Mouse (Mus musculus): ENCODE results near the gene Mindy4. TPM values are rescaled to one million over a fixed set of nuclear protein-coding genes. Genes with fewer than 3 reads are reported as not detected.

Gene Mindy4
- total and polyA plus RNA-seq, 2 experiments from 2014 or later: 11.9 to 12.5 TPM

DNA sequence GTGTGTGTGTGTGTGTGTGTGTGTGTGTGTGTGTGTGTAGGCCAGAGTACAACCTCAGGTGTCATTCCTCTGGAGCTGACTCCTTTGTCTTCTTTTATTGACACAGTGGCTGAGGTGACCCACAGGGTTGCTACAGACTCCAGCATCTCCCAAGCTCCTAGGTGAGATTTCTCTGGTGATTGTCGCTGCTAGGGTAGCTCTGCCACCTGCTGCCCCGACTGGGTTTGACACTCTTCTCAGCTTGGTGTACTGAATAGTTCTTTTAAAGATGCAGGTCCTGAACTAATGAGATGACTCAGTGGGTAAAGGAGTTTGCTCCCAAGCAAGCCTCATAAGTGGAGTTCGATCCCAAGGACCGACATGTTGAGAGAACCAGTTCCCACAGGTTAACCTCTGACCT is 31.5 kb upstream of the Mindy4 start:
- Histone ChIP-seq H3K4me3 (ENCODE audit: low read depth, low read length) (no peak overlapping the region), H3K4me2 (ENCODE audit: low read depth) (no peak overlapping the region), H3K9me3 (ENCODE audit: low read length) (no peaks in the 10 kb centered on the region), H3K27me3 (ENCODE audit: insufficient read depth, low read length) (no peaks in the 10 kb centered on the region), H3K4me1 (ENCODE audit: insufficient read depth) (no peaks in the 10 kb centered on the region), H3K36me3 (ENCODE audit: insufficient read depth) (no peaks in the 10 kb centered on the region), H3K9ac (no peak overlapping the region), H3K27ac (ENCODE audit: low read depth, low read length) (no peak overlapping the region)
- 57% methylated on average over 4 of the region's 4 CpGs for WGBS
- peak; percentile 57 for TF ChIP-seq CTCF (IDR thresholded peaks at IDR 0.05; ENCODE audit: low read depth)
- ATAC-seq: peak; percentile 58; the same call in 1 of the 2 replicates
- DNase-seq: peak; percentile 26

GRCm38 (mm10) chr6:55173171-55173570 is 30.0 kb upstream of the Mindy4 start:
- no peak for TF ChIP-seq CTCF (IDR thresholded peaks at IDR 0.05; ENCODE audit: low read depth)
- Histone ChIP-seq H3K4me1 (ENCODE audit: insufficient read depth) (no peaks in the 10 kb centered on the region), H3K27ac (ENCODE audit: low read depth, low read length) (no peak overlapping the region), H3K36me3 (ENCODE audit: insufficient read depth) (no peaks in the 10 kb centered on the region), H3K9me3 (ENCODE audit: low read length) (no peaks in the 10 kb centered on the region), H3K27me3 (ENCODE audit: insufficient read depth, low read length) (no peaks in the 10 kb centered on the region), H3K4me2 (ENCODE audit: low read depth) (no peak overlapping the region), H3K4me3 (ENCODE audit: low read depth, low read length) (no peak overlapping the region), H3K9ac (no peak overlapping the region)
- no peak for ATAC-seq
- WGBS: 61% methylated on average over 10 of the region's 10 CpGs
- DNase-seq: no peak

DNA sequence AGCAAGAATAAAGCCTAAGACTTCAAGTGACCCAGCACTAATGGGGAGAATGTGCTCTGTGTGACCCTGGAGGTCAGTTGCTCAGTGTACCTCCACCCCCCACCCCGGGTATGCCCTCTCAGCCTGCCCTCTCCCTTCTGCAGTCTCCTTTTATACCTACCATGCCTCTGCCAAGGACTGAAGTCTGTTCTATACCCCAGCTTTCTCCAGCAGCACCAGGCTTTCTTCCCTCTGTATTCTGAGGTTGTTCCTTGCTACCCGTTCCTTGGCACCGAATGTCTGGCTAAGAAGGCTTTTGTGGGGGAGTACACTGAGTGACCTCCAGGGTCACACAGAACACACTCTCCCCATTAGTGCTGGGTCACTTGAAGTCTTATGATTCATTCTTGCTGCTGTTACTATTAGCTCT is 29.2 kb upstream of the Mindy4 start:
- ATAC-seq (no peak), DNase-seq (no peak)
- Histone ChIP-seq H3K4me1 (ENCODE audit: insufficient read depth) (no peaks in the 10 kb centered on the region), H3K4me3 (ENCODE audit: low read depth, low read length) (no peak overlapping the region), H3K27me3 (ENCODE audit: insufficient read depth, low read length) (no peaks in the 10 kb centered on the region), H3K4me2 (ENCODE audit: low read depth) (no peak overlapping the region), H3K27ac (ENCODE audit: low read depth, low read length) (no peak overlapping the region), H3K9me3 (ENCODE audit: low read length) (no peaks in the 10 kb centered on the region), H3K9ac (no peak overlapping the region), H3K36me3 (ENCODE audit: insufficient read depth) (no peaks in the 10 kb centered on the region)
- 18% methylated on average over 3 of the region's 3 CpGs for WGBS
- no peak for TF ChIP-seq CTCF (IDR thresholded peaks at IDR 0.05; ENCODE audit: low read depth)

DNA sequence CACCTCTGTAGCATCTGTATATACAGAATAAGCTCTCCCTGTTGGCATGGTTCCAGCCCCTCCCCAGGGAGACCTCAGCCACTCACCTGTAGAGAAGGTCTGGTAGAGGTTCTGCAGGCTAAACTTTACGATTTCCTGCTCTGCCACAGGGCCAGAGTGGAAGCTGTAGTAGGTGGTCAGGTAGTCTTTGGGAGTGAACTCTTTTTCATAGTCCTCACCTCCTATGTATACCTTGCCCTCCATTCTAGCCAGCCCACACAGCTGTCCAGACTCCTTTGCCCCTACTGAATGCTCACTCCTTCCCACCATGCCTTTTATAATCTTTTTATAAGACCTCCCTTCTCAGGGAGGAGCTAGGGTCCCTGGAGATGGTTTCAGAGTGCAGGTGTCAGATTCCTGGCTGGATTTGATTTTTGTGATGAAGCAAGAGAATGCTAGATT is 28.4 kb upstream of the Mindy4 start, which contains the start of gene Inmt:
Gene Inmt (minus strand): TSS at position 303 of the 441 bp plus-strand sequence.
- no peak within 1 kb of the TSS for H3K4me3 ChIP-seq (ENCODE audit: low read depth, low read length)
- no peak for DNase-seq
- no peaks in the 10 kb centered on the region for H3K9me3 ChIP-seq (ENCODE audit: low read length)
- TF ChIP-seq CTCF (IDR thresholded peaks at IDR 0.05; ENCODE audit: low read depth): no peak
- H3K27ac ChIP-seq (ENCODE audit: low read depth, low read length): no peak within 1 kb of the TSS
- no peaks in the 10 kb centered on the region for H3K27me3 ChIP-seq (ENCODE audit: insufficient read depth, low read length)
- no peak for ATAC-seq
- H3K9ac ChIP-seq: no peak within 1 kb of the TSS
- WGBS: 73% methylated on average over 1 of the region's 1 CpGs
- no peaks in the 10 kb centered on the region for H3K36me3 ChIP-seq (ENCODE audit: insufficient read depth)
- H3K4me2 ChIP-seq (ENCODE audit: low read depth): no peak within 1 kb of the TSS
- no peaks in the 10 kb centered on the region for H3K4me1 ChIP-seq (ENCODE audit: insufficient read depth)

GRCm38 (mm10) chr6:55175456-55175855 is 27.7 kb upstream of the Mindy4 start:
- H3K4me3 ChIP-seq (ENCODE audit: low read depth, low read length): no peak overlapping the region
- TF ChIP-seq CTCF (IDR thresholded peaks at IDR 0.05; ENCODE audit: low read depth): no peak
- H3K27ac ChIP-seq (ENCODE audit: low read depth, low read length): no peak overlapping the region
- no peak for DNase-seq
- no peak overlapping the region for H3K4me2 ChIP-seq (ENCODE audit: low read depth)
- H3K27me3 ChIP-seq (ENCODE audit: insufficient read depth, low read length): no peaks in the 10 kb centered on the region
- H3K9ac ChIP-seq: no peak overlapping the region
- WGBS: 40% methylated on average over 2 of the region's 2 CpGs
- no peaks in the 10 kb centered on the region for H3K36me3 ChIP-seq (ENCODE audit: insufficient read depth)
- no peak for ATAC-seq
- no peaks in the 10 kb centered on the region for H3K4me1 ChIP-seq (ENCODE audit: insufficient read depth)
- H3K9me3 ChIP-seq (ENCODE audit: low read length): no peaks in the 10 kb centered on the region

DNA sequence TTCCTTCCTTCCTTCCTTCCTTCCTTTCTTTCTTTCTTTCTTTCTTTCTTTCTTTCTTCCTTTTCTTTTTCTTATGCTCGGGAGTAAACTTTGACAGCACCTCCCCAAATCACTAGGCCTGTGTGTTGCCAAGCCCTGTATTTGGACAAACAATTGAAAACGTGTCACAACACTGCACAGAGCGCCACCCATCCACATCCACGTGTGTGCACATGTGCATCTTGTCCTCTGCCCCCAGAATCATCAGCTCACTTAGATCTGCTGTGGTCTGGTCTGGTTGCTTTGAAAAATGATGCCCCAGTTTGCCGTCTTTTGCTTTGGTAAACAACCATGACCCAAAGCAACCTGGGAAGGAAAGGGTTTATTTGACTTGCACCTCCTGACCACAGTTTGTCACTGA is 27.3 kb upstream of the Mindy4 start:
- no peak for DNase-seq
- Histone ChIP-seq H3K27me3 (ENCODE audit: insufficient read depth, low read length) (no peaks in the 10 kb centered on the region), H3K27ac (ENCODE audit: low read depth, low read length) (no peak overlapping the region), H3K9ac (no peak overlapping the region), H3K4me3 (ENCODE audit: low read depth, low read length) (no peak overlapping the region), H3K4me1 (ENCODE audit: insufficient read depth) (no peaks in the 10 kb centered on the region), H3K9me3 (ENCODE audit: low read length) (no peaks in the 10 kb centered on the region), H3K36me3 (ENCODE audit: insufficient read depth) (no peaks in the 10 kb centered on the region), H3K4me2 (ENCODE audit: low read depth) (no peak overlapping the region)
- WGBS: 51% methylated on average over 5 of the region's 5 CpGs
- no peak for ATAC-seq
- TF ChIP-seq CTCF (IDR thresholded peaks at IDR 0.05; ENCODE audit: low read depth): no peak

GRCm38 (mm10) chr6:55177060-55177732 is 26.0 kb upstream of the Mindy4 start:
- Histone ChIP-seq H3K4me1 (ENCODE audit: insufficient read depth) (no peaks in the 10 kb centered on the region), H3K27me3 (ENCODE audit: insufficient read depth, low read length) (no peaks in the 10 kb centered on the region), H3K36me3 (ENCODE audit: insufficient read depth) (no peaks in the 10 kb centered on the region), H3K9me3 (ENCODE audit: low read length) (no peaks in the 10 kb centered on the region), H3K27ac (ENCODE audit: low read depth, low read length) (no peak overlapping the region), H3K9ac (no peak overlapping the region), H3K4me2 (ENCODE audit: low read depth) (no peak overlapping the region), H3K4me3 (ENCODE audit: low read depth, low read length) (no peak overlapping the region)
- WGBS: 50% methylated on average over 12 of the region's 12 CpGs
- TF ChIP-seq CTCF (IDR thresholded peaks at IDR 0.05; ENCODE audit: low read depth): peak; percentile 47
- ATAC-seq (no peak), DNase-seq (peak; percentile 25)

All from forebrain, postnatal 0 days (tissue).